Mouse (Mus musculus) stomach, embryonic 14.5 days (tissue): ENCODE measurements around the gene Ifitm6. TPM values are rescaled to one million over a fixed set of nuclear protein-coding genes. Genes with fewer than 3 reads are reported as not detected.
"Not testable (repeated sequence)": the region's sequence is repeated elsewhere in the genome, so short reads cannot be mapped to it uniquely, and the experiment has no call there.

ENCODE experiments used
- ATAC-seq: fragments of 200-750 bp; cut with Nextera tagmentation; 2 replicates; pipeline ENCODE4 v1.8.0; 2017; ENCODE audit warnings: low read depth, moderate TSS enrichment; ENCODE audit not compliant: insufficient number of reproducible peaks, insufficient read depth, low FRiP score
- H3K27ac ChIP-seq: fragments of 300-500 bp; sonication (generic); 2 replicates; pipeline ENCODE4 v1.5.1; 2014; ENCODE audit warnings: mild to moderate bottlenecking, low read length, moderate library complexity, mixed read lengths
- H3K27me3 ChIP-seq: fragments of 300-500 bp; sonication (generic); 2 replicates; pipeline ENCODE4 v1.6.1; 2014; ENCODE audit warnings: low read length, control low read depth, mixed read lengths; ENCODE audit not compliant: control insufficient read depth, insufficient read depth
- H3K36me3 ChIP-seq: fragments of 300-500 bp; sonication (generic); 2 replicates; pipeline ENCODE4 v1.6.1; 2014; ENCODE audit warnings: mild to moderate bottlenecking, control low read depth, low read length, moderate library complexity, mixed read lengths; ENCODE audit not compliant: control insufficient read depth, insufficient read depth
- H3K4me1 ChIP-seq: fragments of 300-500 bp; sonication (generic); 2 replicates; pipeline ENCODE4 v1.6.1; 2014; ENCODE audit warnings: low read length, control low read depth, mixed read lengths; ENCODE audit not compliant: control insufficient read depth, insufficient read depth
- H3K4me2 ChIP-seq: fragments of 300-500 bp; sonication (generic); replicated peaks from 2 replicates; pipeline ENCODE4 v1.6.1; 2014; ENCODE audit warnings: low read depth, low read length, control low read depth
- H3K4me3 ChIP-seq: fragments of 300-500 bp; sonication (generic); 2 replicates; pipeline ENCODE4 v1.5.1; 2014; ENCODE audit warnings: low read depth, low read length, control low read depth
- H3K9ac ChIP-seq: fragments of 300-500 bp; sonication (generic); replicated peaks from 2 replicates; pipeline ENCODE4 v1.6.1; 2014; ENCODE audit warnings: low read depth, mild to moderate bottlenecking, control low read depth, low read length, moderate library complexity, mixed read lengths
- H3K9me3 ChIP-seq: fragments of 300-500 bp; sonication (generic); 2 replicates; pipeline ENCODE4 v1.6.1; 2016; ENCODE audit warnings: low read depth, low read length, control low read depth; ENCODE audit not compliant: control insufficient read depth
- WGBS: fragments of 180-500 bp; shearing (Covaris S2); extraction: QIAGEN DNeasy Blood & Tissue Kit; methylation state at CpG from one replicate; pipeline ENCODE4 v1.1.7; 2014; 5-methylcytosine and 5-hydroxymethylcytosine counted together
- polyA plus RNA-seq: library from polyadenylated mRNA; unstranded; fragments of >200 nt; fragmentation: Nextera tagmentation; extraction: Ambion mirVana; gene quantifications from 2 replicates; pipeline ENCODE4 v1.2.1, GENCODE M21; 2014

Gene Ifitm6
- polyA plus RNA-seq: 2.6 TPM in 1 of 2 replicates, not detected in the other

DNA sequence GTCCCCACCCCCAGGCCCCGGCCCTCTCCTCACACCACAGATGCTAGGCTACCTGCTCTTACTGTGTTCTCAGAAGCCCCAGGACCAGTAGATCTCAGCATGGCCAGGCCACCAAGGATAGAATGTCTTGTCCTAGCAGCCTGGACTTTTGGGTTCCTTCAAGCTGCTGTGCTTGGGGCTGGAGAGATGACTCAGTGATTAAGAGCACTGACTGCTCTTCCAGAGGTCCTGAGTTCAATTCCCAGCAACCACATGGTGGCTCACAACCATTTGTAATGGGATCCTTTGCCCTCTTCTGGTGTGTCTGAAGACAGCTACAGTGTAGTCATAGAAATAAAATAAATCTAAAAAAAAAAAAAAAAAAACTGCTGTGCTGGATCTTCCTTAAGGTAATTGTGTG is at the start of gene Ifitm6:
Gene Ifitm6, minus strand, starts transcription at position 101 of the 400 bp plus-strand sequence.
- H3K27ac ChIP-seq, H3K9me3 ChIP-seq, H3K9ac ChIP-seq, H3K4me1 ChIP-seq, H3K36me3 ChIP-seq, H3K4me3 ChIP-seq, ATAC-seq, H3K4me2 ChIP-seq, H3K27me3 ChIP-seq: not testable (repeated sequence)
- 74% methylated on average over 1 of the region's 1 CpGs for WGBS

DNA sequence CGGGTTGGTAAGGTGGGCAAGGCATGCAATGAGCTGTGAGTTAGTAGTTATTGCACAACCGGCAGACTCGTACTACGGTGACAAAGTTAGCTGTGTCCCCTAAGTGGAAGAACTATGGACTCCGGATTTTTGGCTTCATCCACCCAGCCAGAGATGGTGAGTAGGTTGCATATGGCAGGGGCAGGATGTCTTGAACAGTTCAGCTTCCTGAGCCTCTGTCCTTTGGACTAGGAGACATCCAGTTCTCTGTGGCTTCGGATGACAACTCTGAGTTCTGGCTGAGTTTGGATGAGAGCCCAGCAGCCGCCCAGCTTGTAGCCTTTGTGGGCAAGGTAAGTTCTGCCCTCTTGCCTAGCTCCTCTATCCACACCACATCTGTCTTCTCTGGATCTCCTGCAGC is 46.9 kb upstream of the Ifitm6 start:
- Histone ChIP-seq H3K36me3 (peaks cover 19% of the 10 kb centered on the region), H3K9ac (no peak overlapping the region), H3K9me3 (no peaks in the 10 kb centered on the region), H3K4me1 (peaks cover 10% of the 10 kb centered on the region; the same call in 1 of the 2 replicates), H3K4me2 (no peak overlapping the region), H3K27ac (no peak overlapping the region), H3K27me3 (no peaks in the 10 kb centered on the region), H3K4me3 (no peak overlapping the region)
- 89% methylated on average over 7 of the region's 7 CpGs for WGBS
- no peak for ATAC-seq

DNA sequence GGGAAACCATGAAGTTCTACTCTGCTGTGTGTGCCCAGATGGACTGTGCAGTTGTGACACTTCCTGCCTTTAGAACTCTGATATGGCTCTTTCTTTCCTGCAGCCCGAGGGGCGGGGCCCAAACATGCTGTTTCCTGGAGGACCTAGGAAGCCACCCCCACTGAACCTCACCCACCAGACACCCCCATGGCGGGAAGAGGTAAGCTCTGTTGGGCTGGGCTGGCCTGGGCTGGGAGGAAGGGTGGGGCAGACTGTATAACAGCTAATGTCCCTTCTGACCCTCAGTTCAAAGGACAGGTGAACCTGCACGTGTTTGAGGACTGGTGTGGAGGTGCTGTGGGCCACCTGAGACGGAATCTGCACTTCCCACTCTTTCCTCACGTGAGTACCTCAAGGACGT is 46.5 kb upstream of the Ifitm6 start:
- 68% methylated on average over 7 of the region's 7 CpGs for WGBS
- H3K4me2 ChIP-seq: no peak overlapping the region
- H3K36me3 ChIP-seq: peaks cover 19% of the 10 kb centered on the region
- no peak overlapping the region for H3K4me3 ChIP-seq
- peaks cover 10% of the 10 kb centered on the region; the same call in 1 of the 2 replicates for H3K4me1 ChIP-seq
- H3K9me3 ChIP-seq: no peaks in the 10 kb centered on the region
- H3K9ac ChIP-seq: no peak overlapping the region
- H3K27me3 ChIP-seq: no peaks in the 10 kb centered on the region
- ATAC-seq: no peak
- no peak overlapping the region for H3K27ac ChIP-seq

DNA sequence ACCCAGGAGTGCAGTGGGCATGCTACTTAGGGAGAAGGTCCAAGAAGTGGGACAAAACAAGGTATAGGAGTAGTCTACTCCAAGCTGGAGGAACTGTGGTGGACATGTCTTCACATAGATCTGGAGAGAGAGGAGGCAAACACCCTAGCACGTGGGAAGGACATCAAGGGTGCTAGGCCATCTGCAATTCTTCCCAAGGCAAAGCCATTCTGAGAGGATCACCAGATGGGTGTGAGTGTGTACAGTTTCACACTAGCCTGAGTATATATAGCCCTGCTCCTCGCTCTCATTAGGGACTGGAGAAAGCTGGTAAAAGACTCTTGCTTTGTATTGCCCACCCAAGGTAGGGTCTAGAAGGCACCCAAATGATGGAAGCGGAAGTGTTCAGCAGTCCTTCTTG is 45.6 kb upstream of the Ifitm6 start:
- Histone ChIP-seq H3K4me2 (no peak overlapping the region), H3K36me3 (peaks cover 19% of the 10 kb centered on the region), H3K27me3 (no peaks in the 10 kb centered on the region), H3K9ac (no peak overlapping the region), H3K27ac (no peak overlapping the region), H3K4me3 (no peak overlapping the region), H3K9me3 (no peaks in the 10 kb centered on the region), H3K4me1 (peaks cover 10% of the 10 kb centered on the region; the same call in 1 of the 2 replicates)
- 90% methylated on average over 3 of the region's 3 CpGs for WGBS
- ATAC-seq: no peak

DNA sequence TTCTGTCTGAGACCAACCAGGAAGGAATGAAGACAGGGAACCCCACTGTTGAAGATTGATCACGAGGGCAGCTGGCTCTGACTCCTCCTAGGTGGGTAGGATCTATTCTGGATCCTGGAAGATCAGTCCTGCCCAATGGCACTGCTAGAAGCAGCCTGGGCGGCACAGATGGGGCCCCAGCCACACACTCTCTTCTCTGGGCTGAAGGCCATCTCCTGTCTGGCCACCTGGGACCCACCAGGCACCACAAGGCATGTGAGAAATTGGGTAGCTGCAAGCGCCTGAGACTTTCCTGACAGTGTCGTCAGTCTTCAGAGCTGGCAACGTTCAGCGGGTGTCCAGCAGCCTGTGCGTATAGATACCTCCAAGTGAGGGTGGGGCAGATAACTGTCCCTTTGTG is 44.8 kb upstream of the Ifitm6 start:
- Histone ChIP-seq H3K4me3 (no peak overlapping the region), H3K9ac (no peak overlapping the region), H3K36me3 (peaks cover 17% of the 10 kb centered on the region), H3K9me3 (no peaks in the 10 kb centered on the region), H3K4me1 (peaks cover 10% of the 10 kb centered on the region; the same call in 1 of the 2 replicates), H3K27ac (no peak overlapping the region), H3K27me3 (no peaks in the 10 kb centered on the region), H3K4me2 (no peak overlapping the region)
- 69% methylated on average over 7 of the region's 7 CpGs for WGBS
- no peak for ATAC-seq

DNA sequence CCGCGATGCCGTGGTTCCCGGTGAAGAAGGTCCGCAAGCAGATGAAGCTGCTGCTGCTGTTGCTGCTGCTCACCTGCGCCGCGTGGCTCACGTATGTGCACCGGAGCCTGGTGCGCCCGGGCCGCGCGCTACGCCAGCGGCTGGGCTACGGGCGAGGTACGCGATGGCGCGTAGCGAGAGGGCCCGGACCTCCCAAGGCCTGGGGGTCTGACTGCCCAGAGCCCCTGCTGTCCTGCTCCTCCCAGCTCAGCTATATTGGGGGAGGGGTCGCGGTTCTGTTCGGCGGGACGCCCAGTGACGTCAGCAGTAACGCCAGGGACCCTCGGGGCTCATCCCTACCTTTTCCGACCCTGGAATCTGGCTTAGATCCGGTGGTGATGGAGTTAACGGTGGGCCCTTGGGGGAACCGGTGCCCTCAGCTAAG is 43.6 kb upstream of the Ifitm6 start:
- 0 out of 2 replicates have a peak overlapping the region, but pooled peaks have one; percentile 27 for H3K27ac ChIP-seq
- peaks cover 10% of the 10 kb centered on the region; the same call in 1 of the 2 replicates for H3K4me1 ChIP-seq
- peak; percentile 39; the same call in 1 of the 2 replicates for ATAC-seq
- peak overlapping the region; percentile 73 for H3K4me3 ChIP-seq
- peaks cover 15% of the 10 kb centered on the region for H3K36me3 ChIP-seq
- H3K9ac ChIP-seq: peak overlapping the region; percentile 80
- WGBS: under 1% methylated on average over 37 of the region's 37 CpGs
- no peaks in the 10 kb centered on the region for H3K27me3 ChIP-seq
- H3K9me3 ChIP-seq: no peaks in the 10 kb centered on the region
- H3K4me2 ChIP-seq: peak overlapping the region; percentile 98

DNA sequence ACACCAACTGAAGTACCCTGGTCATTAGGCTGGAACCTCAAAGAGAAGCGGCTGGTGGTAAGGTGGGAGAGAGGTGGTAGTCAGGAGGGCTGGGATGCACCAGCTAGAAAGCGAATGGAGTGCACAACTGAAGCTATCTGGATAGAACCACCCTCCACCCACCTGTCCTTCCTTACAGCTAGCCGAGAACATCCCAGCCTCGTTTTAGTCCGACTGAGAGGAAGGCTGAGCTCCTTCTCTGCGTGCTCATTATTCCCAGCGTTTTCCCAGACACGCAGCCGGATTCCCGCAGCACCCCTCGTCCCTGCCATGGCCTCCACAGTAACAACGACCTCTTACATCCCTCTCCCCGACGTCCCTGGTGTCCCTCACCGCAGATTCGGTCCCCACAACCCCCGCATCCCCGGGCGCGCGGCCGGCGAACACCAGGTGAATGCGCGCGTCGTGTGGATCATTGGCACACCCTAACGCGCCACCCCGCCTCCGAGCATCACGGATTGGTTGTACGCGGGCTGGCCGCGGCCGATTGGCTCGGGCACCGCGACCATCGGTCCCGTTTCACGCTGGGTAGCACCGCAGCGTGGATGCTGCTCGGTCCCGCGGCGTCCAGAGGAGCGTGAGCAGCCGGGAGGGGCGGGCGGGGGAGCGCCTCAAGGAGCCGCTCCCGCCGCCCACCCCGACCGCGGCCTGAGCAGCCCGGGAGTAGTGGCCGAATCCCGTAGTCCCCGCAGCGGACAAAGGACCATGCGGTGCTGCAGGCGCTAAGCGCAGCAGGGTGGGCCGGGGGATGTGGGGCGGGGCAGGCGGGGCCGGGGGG is 42.9 kb upstream of the Ifitm6 start, which contains the start of gene B4galnt4:
Gene B4galnt4, plus strand, starts transcription at position 679 of the 817 bp plus-strand sequence.
- WGBS: 1% methylated on average over 68 of the region's 72 CpGs

DNA sequence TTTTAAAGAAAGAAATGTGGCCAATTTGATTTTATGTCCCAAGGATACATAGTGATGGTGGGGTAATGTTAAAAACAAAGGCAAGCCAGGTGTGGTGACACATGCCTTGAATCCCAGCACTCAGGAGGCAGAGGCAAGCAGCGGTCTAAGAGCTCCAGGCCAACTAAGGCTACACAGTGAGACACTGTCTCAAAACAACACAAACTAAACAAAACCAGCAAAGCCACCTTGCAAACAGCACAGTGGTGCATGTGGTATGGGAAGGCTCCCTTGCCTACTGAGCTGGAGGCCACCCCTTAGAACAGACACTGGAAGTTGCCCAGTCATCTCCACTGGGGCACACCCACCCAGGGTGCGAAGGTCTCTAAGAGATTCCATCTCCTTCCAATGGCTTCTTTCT is 42.2 kb upstream of the Ifitm6 start:
- WGBS: 69% methylated on average over 2 of the region's 2 CpGs
- peak overlapping the region; percentile 98 for H3K4me2 ChIP-seq
- H3K27me3 ChIP-seq: no peaks in the 10 kb centered on the region
- ATAC-seq: no peak
- H3K4me3 ChIP-seq: no peak overlapping the region
- peaks cover 10% of the 10 kb centered on the region; the same call in 1 of the 2 replicates for H3K4me1 ChIP-seq
- peaks cover 8% of the 10 kb centered on the region for H3K36me3 ChIP-seq
- no peaks in the 10 kb centered on the region for H3K9me3 ChIP-seq
- H3K27ac ChIP-seq: no peak overlapping the region
- H3K9ac ChIP-seq: no peak overlapping the region

More for the DNA sequence above, 42.9 kb upstream of the Ifitm6 start, which contains the start of gene B4galnt4:
- Histone ChIP-seq H3K9me3 (no peaks in the 10 kb centered on the region), H3K27ac (0 out of 2 replicates have a peak within 1 kb of the TSS, but pooled peaks have one; percentile 27), H3K4me1 (peaks cover 10% of the 10 kb centered on the region; the same call in 1 of the 2 replicates), H3K4me2 (peak within 1 kb of the TSS; percentile 98), H3K4me3 (peak within 1 kb of the TSS; percentile 73), H3K27me3 (no peaks in the 10 kb centered on the region), H3K36me3 (peaks cover 13% of the 10 kb centered on the region), H3K9ac (peak within 1 kb of the TSS; percentile 80)
- ATAC-seq: peak; percentile 92
